Mouse (Mus musculus): ENCODE data around the gene Esyt1. TPM values are rescaled to one million over a fixed set of nuclear protein-coding genes. Genes with fewer than 3 reads are reported as not detected.

The Esyt1 gene
- polyA plus RNA-seq, 1 experiment from 2014 or later, result 22.0 TPM

- Histone ChIP-seq H3K27ac (no peak overlapping the region), H3K4me1 (replicated peaks) (peaks cover 23% of the 10 kb centered on the region), H3K36me3 (peaks cover 81% of the 10 kb centered on the region), H3K4me3 (no peak overlapping the region), H3K27me3 (ENCODE audit: insufficient read depth, poor library complexity, severe bottlenecking) (no peaks in the 10 kb centered on the region), H3K9me3 (no peaks in the 10 kb centered on the region)
- WGBS, result 75% methylated on average over 5 of the region's 5 CpGs
- DNase-seq (ENCODE audit: low spot score), result no peak
Observed at GRCm38 (mm10) chr10:128489380-128489779, 36.3 kb downstream of the Esyt1 start.

- H3K4me3 ChIP-seq, result no peak overlapping the region
- no peaks in the 10 kb centered on the region for H3K9me3 ChIP-seq
- H3K36me3 ChIP-seq, result peaks cover 87% of the 10 kb centered on the region
- DNase-seq (ENCODE audit: low spot score), result no peak
- H3K4me1 ChIP-seq (replicated peaks), result peaks cover 21% of the 10 kb centered on the region
- 83% methylated on average over 4 of the region's 4 CpGs for WGBS
- H3K27me3 ChIP-seq (ENCODE audit: insufficient read depth, poor library complexity, severe bottlenecking), result no peaks in the 10 kb centered on the region
- H3K27ac ChIP-seq, result no peak overlapping the region
Observed at GRCm38 (mm10) chr10:128488776-128489175, 36.9 kb downstream of the Esyt1 start.

GRCm38 (mm10) chr10:128487861-128488712 is 37.6 kb downstream of the Esyt1 start:
- H3K4me3 ChIP-seq, result no peak overlapping the region
- peaks cover 21% of the 10 kb centered on the region for H3K4me1 ChIP-seq (replicated peaks)
- no peaks in the 10 kb centered on the region for H3K27me3 ChIP-seq (ENCODE audit: insufficient read depth, poor library complexity, severe bottlenecking)
- no peak overlapping the region for H3K27ac ChIP-seq
- WGBS, result 92% methylated on average over 22 of the region's 22 CpGs
- peaks cover 94% of the 10 kb centered on the region for H3K36me3 ChIP-seq
- no peaks in the 10 kb centered on the region for H3K9me3 ChIP-seq
- DNase-seq (ENCODE audit: low spot score), result no peak

- Histone ChIP-seq H3K4me3 (no peak overlapping the region), H3K27ac (no peak overlapping the region), H3K9me3 (no peaks in the 10 kb centered on the region), H3K4me1 (replicated peaks) (peaks cover 6% of the 10 kb centered on the region), H3K27me3 (ENCODE audit: insufficient read depth, poor library complexity, severe bottlenecking) (no peaks in the 10 kb centered on the region), H3K36me3 (peaks cover 99% of the 10 kb centered on the region)
- 92% methylated on average over 7 of the region's 7 CpGs for WGBS
- DNase-seq (ENCODE audit: low spot score), result no peak
Observed at GRCm38 (mm10) chr10:128486370-128486769, 39.3 kb downstream of the Esyt1 start.

GRCm38 (mm10) chr10:128474366-128474765 is 51.3 kb downstream of the Esyt1 start:
- Histone ChIP-seq H3K4me3 (no peak overlapping the region), H3K36me3 (peaks cover 100% of the 10 kb centered on the region)
- DNase-seq (ENCODE audit: low spot score), result no peak

GRCm38 (mm10) chr10:128460270-128460630 is 65.4 kb downstream of the Esyt1 start:
- H3K27ac ChIP-seq, result peak overlapping the region; percentile 98
- H3K4me3 ChIP-seq, result peak overlapping the region; percentile 95
- WGBS, result under 1% methylated on average over 5 of the region's 5 CpGs
- peaks cover 44% of the 10 kb centered on the region for H3K36me3 ChIP-seq
- H3K9me3 ChIP-seq, result no peaks in the 10 kb centered on the region
- H3K4me1 ChIP-seq (replicated peaks), result peaks cover 15% of the 10 kb centered on the region
- H3K27me3 ChIP-seq (ENCODE audit: insufficient read depth, poor library complexity, severe bottlenecking), result peaks cover 35% of the 10 kb centered on the region
- peak; percentile 53 for DNase-seq (ENCODE audit: low spot score)

More at GRCm38 (mm10) chr10:128474366-128474765, 51.3 kb downstream of the Esyt1 start:
- Histone ChIP-seq H3K9me3 (no peaks in the 10 kb centered on the region), H3K27me3 (ENCODE audit: insufficient read depth, poor library complexity, severe bottlenecking) (no peaks in the 10 kb centered on the region), H3K27ac (no peak overlapping the region), H3K4me1 (replicated peaks) (no peaks in the 10 kb centered on the region)
- WGBS, result 87% methylated on average over 12 of the region's 12 CpGs

Other genes with a start within 250 kb of the Esyt1 start
- gene Il23a, start 227.1 kb downstream of the Esyt1 start, polyA plus RNA-seq (2016; fragmentation: Nextera tagmentation; extraction: Ambion mirVana), result not detected in 2 replicates
- 42.5 and 43.7 TPM in 2 replicates for gene Pan2, start 222.5 kb downstream of the Esyt1 start, polyA plus RNA-seq (2016; fragmentation: Nextera tagmentation; extraction: Ambion mirVana)
- 252 and 259 TPM in 2 replicates for gene Cnpy2, start 203.4 kb downstream of the Esyt1 start, polyA plus RNA-seq (2016; fragmentation: Nextera tagmentation; extraction: Ambion mirVana)
- gene Cs, start 188.1 kb downstream of the Esyt1 start, polyA plus RNA-seq (2016; fragmentation: Nextera tagmentation; extraction: Ambion mirVana), result 231 and 232 TPM in 2 replicates
- gene Coq10a, start 156.9 kb downstream of the Esyt1 start, polyA plus RNA-seq (2016; fragmentation: Nextera tagmentation; extraction: Ambion mirVana), result 14.5 and 21.6 TPM in 2 replicates
- 9.6 and 10.3 TPM in 2 replicates for gene Ankrd52, start 148.8 kb downstream of the Esyt1 start, polyA plus RNA-seq (2016; fragmentation: Nextera tagmentation; extraction: Ambion mirVana)
- 0.55 TPM in 1 of 2 replicates, not detected in the other for gene Slc39a5, start 124.6 kb downstream of the Esyt1 start, polyA plus RNA-seq (2016; fragmentation: Nextera tagmentation; extraction: Ambion mirVana)
- gene Nabp2, start 114.4 kb downstream of the Esyt1 start, polyA plus RNA-seq (2016; fragmentation: Nextera tagmentation; extraction: Ambion mirVana), result 144 and 147 TPM in 2 replicates
- gene Rnf41, start 114.2 kb downstream of the Esyt1 start, polyA plus RNA-seq (2016; fragmentation: Nextera tagmentation; extraction: Ambion mirVana), result 46.7 and 48.0 TPM in 2 replicates
- 72.2 and 106 TPM in 2 replicates for gene Smarcc2, start 66.6 kb downstream of the Esyt1 start, polyA plus RNA-seq (2016; fragmentation: Nextera tagmentation; extraction: Ambion mirVana)
- gene Myl6, start 31.7 kb downstream of the Esyt1 start, polyA plus RNA-seq (2016; fragmentation: Nextera tagmentation; extraction: Ambion mirVana), result 866 and 958 TPM in 2 replicates
- gene Myl6b, start 27.2 kb downstream of the Esyt1 start, polyA plus RNA-seq (2016; fragmentation: Nextera tagmentation; extraction: Ambion mirVana), result 2.8 TPM in 2 replicates
- gene Zc3h10, start 21.9 kb upstream of the Esyt1 start, polyA plus RNA-seq (2016; fragmentation: Nextera tagmentation; extraction: Ambion mirVana), result 16.9 and 19.9 TPM in 2 replicates
- 2,868 and 3,332 TPM in 2 replicates for gene Rpl41, start 23.4 kb upstream of the Esyt1 start, polyA plus RNA-seq (2016; fragmentation: Nextera tagmentation; extraction: Ambion mirVana)
- gene Pa2g4, start 40.1 kb upstream of the Esyt1 start, polyA plus RNA-seq (2016; fragmentation: Nextera tagmentation; extraction: Ambion mirVana), result 205 and 257 TPM in 2 replicates
- gene Erbb3, start 63.8 kb upstream of the Esyt1 start, polyA plus RNA-seq (2016; fragmentation: Nextera tagmentation; extraction: Ambion mirVana), result 5.0 and 13.5 TPM in 2 replicates
- 472 and 519 TPM in 2 replicates for gene Rps26, start 100.9 kb upstream of the Esyt1 start, polyA plus RNA-seq (2016; fragmentation: Nextera tagmentation; extraction: Ambion mirVana)
- gene Ikzf4, start 120.1 kb upstream of the Esyt1 start, polyA plus RNA-seq (2016; fragmentation: Nextera tagmentation; extraction: Ambion mirVana), result 2.6 and 3.5 TPM in 2 replicates
- 11.1 and 14.6 TPM in 2 replicates for gene Suox, start 148.2 kb upstream of the Esyt1 start, polyA plus RNA-seq (2016; fragmentation: Nextera tagmentation; extraction: Ambion mirVana)
- gene Rab5b, start 170.4 kb upstream of the Esyt1 start, polyA plus RNA-seq (2016; fragmentation: Nextera tagmentation; extraction: Ambion mirVana), result 73.5 and 86.0 TPM in 2 replicates
- 7.1 and 7.3 TPM in 2 replicates for gene Pmel, start 178.3 kb upstream of the Esyt1 start, polyA plus RNA-seq (2016; fragmentation: Nextera tagmentation; extraction: Ambion mirVana)
- gene Cdk2, start 179.2 kb upstream of the Esyt1 start, polyA plus RNA-seq (2016; fragmentation: Nextera tagmentation; extraction: Ambion mirVana), result 91.0 and 109 TPM in 2 replicates
- 4.1 and 4.4 TPM in 2 replicates for gene Dgka, start 219.0 kb upstream of the Esyt1 start, polyA plus RNA-seq (2016; fragmentation: Nextera tagmentation; extraction: Ambion mirVana)
- gene Pym1, start 222.0 kb upstream of the Esyt1 start, polyA plus RNA-seq (2016; fragmentation: Nextera tagmentation; extraction: Ambion mirVana), result 54.7 and 62.2 TPM in 2 replicates

Measured in hindbrain, embryonic 10.5 days (tissue).